Mouse (Mus musculus) lung, postnatal 4 days (tissue): ENCODE measurements around the gene Cdc7.

Experiments
- DNase-seq, 2 experiments: peaks; one replicate each; pipeline ENCODE4 v3.0.0; 2021

Gene Cdc7

DNA sequence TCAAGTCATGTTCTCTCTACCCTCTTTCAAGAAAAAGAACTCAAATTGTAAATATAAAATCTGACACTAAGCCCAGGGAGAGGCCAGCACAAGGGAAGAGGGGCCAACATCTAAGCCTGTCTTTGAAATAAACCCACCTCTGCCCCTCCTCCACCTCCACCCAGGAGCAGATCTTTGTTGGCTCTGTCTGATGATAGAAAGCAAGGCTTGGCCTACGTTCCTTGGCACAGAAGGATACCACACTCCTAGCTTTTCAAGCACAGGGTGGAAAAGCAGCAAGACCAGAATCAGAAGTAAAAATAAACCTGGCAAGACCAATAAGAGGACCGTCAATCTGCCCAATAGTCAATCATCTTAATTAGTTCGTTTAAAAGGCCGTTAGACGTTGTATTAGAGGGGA lies 61.2 kb downstream of the Cdc7 start:
- no peak for DNase-seq

DNA sequence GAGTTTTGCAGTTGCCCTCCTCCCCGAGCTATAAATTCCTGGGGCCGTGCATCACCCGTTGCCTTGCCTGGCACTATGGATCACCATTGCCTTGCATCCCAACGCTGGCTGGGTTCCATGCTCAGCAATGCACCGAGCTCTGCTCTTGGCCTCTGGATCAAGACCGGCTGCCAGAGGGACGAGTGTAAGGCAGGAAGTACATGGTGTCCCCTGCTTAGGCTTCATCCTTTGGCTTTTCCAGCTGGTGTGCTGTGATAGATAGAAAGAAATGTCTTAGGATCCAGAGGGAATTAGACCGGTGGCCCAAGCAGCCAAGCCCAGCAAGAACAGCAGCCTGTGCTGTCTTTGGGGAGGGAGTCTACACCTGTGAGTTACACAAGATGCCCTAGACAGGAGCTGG lies 61.7 kb downstream of the Cdc7 start:
- peak; percentile 60 to 85 for DNase-seq

DNA sequence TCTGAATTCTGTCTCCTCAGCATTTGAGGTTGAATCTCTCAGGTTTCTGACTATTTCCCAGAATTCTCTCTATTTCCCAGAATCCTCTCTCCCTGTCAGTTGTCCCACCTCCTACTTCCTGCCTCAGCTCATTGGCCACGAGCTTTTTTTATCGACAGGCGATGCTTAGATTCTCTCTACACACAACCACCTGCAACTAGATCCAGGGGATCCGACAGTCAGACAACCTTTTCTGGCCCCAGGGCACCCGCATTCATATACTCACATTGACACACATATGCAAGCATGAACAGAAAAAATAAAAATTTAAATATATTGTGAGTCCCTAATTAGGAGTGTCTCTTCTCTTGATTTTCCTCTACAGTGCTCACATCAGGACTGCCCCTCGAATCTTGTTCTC lies 63.5 kb downstream of the Cdc7 start:
- DNase-seq = no peak

DNA sequence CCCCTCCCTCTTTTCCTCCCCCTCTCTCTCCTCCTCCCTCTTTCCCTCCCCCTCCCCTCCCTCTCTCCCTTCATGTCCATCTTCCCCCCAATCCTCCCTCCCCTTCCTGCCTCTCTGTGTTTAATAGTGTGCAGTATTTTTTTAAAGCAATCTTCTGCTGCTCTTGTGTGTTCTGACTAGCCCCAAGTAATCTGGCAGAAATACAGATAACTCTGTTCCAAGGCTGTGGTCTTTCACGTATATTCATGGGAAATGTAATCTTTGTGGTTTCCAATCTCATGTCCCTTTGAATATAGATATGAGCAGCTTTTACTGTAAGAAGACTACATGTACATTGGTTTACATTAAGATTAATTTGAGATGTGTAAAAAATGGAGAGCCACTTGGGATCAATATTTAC lies 64.4 kb downstream of the Cdc7 start:
- DNase-seq = no peak

DNA sequence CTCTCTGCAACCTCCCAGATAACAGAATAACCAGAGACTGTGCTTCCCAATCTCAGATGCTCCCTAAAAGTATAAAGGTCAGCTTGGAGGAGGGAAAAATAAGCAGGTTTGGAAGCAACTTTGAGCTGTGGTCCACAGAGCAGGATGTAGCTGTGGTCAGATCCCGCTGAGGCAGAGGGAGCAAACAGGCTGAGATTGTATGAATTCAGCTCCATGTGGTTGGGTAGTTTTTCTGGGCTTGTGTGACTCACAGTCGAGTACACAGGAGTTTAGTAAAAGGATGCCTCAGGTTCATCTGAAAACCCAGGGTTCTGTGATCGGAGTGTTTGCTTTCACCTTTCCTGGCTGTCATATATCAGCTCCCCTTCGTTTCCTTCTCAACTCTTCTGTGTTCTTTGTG lies 65.7 kb downstream of the Cdc7 start:
- DNase-seq = no peak

DNA sequence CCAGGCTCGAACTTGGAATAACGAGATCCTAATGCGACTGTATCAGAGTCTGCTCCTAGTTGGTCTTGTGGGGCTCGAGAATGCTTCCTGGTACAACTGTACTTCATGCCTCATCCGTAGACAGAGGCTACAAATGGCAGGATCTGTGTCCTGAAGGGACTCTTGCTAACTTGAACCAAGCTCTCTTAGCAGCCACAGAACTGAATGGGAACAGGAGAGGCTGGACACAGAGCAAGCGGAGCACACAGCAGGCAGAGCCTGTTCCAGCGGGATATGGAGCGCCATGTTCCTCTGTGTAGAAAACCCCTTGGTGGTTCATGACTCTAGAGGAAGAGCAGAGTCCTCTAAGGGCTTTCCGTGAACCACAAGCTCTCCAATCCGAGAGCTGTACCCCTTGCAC lies 66.7 kb downstream of the Cdc7 start:
- DNase-seq = no peak
